Mouse (Mus musculus) naive thymus-derived CD4-positive, alpha-beta T cell, adult 5 months (primary cell): Measurements from ENCODE around the gene Ireb2. TPM values are rescaled to one million over a fixed set of nuclear protein-coding genes. Genes with fewer than 3 reads are reported as not detected.

Source experiments
- polyA plus RNA-seq: library from polyadenylated mRNA; unstranded; fragments of 100-300 nt; shearing (Covaris generic); gene quantifications from one replicate; pipeline ENCODE4 v1.2.1, GENCODE M21; 2017

Ireb2 gene
- 20.6 TPM for polyA plus RNA-seq

GRCm38 (mm10) chr9:54863363-54864281 is at the start of gene Ireb2:
Ireb2 (plus strand) TSS chr9:54863789.

GRCm38 (mm10) chr9:54917010-54917677 is 53.6 kb downstream of the Ireb2 start, which contains the start of gene Hykk:
Hykk (plus strand) TSS chr9:54917283.

GRCm38 (mm10) chr9:54950575-54951321 is 87.2 kb downstream of the Ireb2 start, which contains the start of the genes Psma4 and AY074887:
Psma4 (plus strand) TSS chr9:54950790.
AY074887 (minus strand) TSS chr9:54950998.

Other genes with a start within 250 kb of the Ireb2 start
- gene Acsbg1, start 201.9 kb upstream of the Ireb2 start, polyA plus RNA-seq: 5.8 TPM
- gene Dnaja4, start 164.9 kb upstream of the Ireb2 start, polyA plus RNA-seq: 32.0 TPM
- 56.8 TPM for gene Wdr61, start 129.3 kb upstream of the Ireb2 start, polyA plus RNA-seq
- not detected for gene Crabp1, start 99.0 kb upstream of the Ireb2 start, polyA plus RNA-seq
- gene Hykk, start 53.5 kb downstream of the Ireb2 start, polyA plus RNA-seq: 0.61 TPM
- 118 TPM for gene Psma4, start 87.0 kb downstream of the Ireb2 start, polyA plus RNA-seq
- 0.97 TPM for gene AY074887, start 87.2 kb downstream of the Ireb2 start, polyA plus RNA-seq
- gene Chrna5, start 117.1 kb downstream of the Ireb2 start, polyA plus RNA-seq: 0.19 TPM
- not detected for gene Chrna3, start 162.8 kb downstream of the Ireb2 start, polyA plus RNA-seq
- not detected for gene Chrnb4, start 185.0 kb downstream of the Ireb2 start, polyA plus RNA-seq